ENCODE assay signal across 18 mouse cellular contexts in genomic region chr9:45620920-45621319, GRCm38 (mm10).
DNase-seq lines count a peak whose midpoint lies in the region; ATAC-seq lines count a peak whose summit lies in the region.
"Had no signal": no experiment of that assay in that cellular context is flagged by ENCODE, and none has a peak within 500 bp of the region (broad histone marks: within the 10 kb centered on the region; RNA-seq: fewer than 3 reads in every experiment).

No protein-coding gene starts in this region.

- H3K27me3 ChIP-seq in hindbrain, embryonic 13.5 days = no peaks in the 10 kb centered on the region
- no peaks in the 10 kb centered on the region for H3K27me3 ChIP-seq in hindbrain, embryonic 10.5 days (ENCODE audit: insufficient read depth, poor library complexity, severe bottlenecking)
- no peaks in the 10 kb centered on the region; the same call in 1 of the 2 replicates for H3K27me3 ChIP-seq in forebrain, embryonic 12.5 days
- H3K27me3 ChIP-seq in forebrain, embryonic 16.5 days (replicated peaks; ENCODE audit: control insufficient read depth, insufficient read depth, low read length) = no peaks in the 10 kb centered on the region
- H3K27me3 ChIP-seq in midbrain, embryonic 16.5 days (ENCODE audit: control insufficient read depth, insufficient read depth, low read depth, low read length) = no peaks in the 10 kb centered on the region
- H3K27me3 ChIP-seq in heart, embryonic 11.5 days (ENCODE audit: control insufficient read depth, insufficient read depth, low read length) = no peaks in the 10 kb centered on the region
- H3K27me3 ChIP-seq: limb, embryonic 12.5 days; liver, embryonic 12.5 days had no signal

- H3K9me3 ChIP-seq in hindbrain, embryonic 13.5 days = no peaks in the 10 kb centered on the region
- no peaks in the 10 kb centered on the region for H3K9me3 ChIP-seq in hindbrain, embryonic 10.5 days
- H3K9me3 ChIP-seq in forebrain, embryonic 12.5 days = no peaks in the 10 kb centered on the region
- no peaks in the 10 kb centered on the region for H3K9me3 ChIP-seq in forebrain, embryonic 16.5 days (ENCODE audit: control insufficient read depth, low read length)
- no peaks in the 10 kb centered on the region for H3K9me3 ChIP-seq in midbrain, embryonic 16.5 days (replicated peaks; ENCODE audit: control insufficient read depth, low read length, poor library complexity, severe bottlenecking)
- H3K9me3 ChIP-seq in heart, embryonic 11.5 days (replicated peaks; ENCODE audit: control insufficient read depth, low read length) = no peaks in the 10 kb centered on the region
- H3K9me3 ChIP-seq: heart, embryonic 13.5 days; limb, embryonic 12.5 days; liver, embryonic 12.5 days had no signal

- no peak overlapping the region for H3K4me3 ChIP-seq in hindbrain, embryonic 13.5 days
- H3K4me3 ChIP-seq in hindbrain, embryonic 10.5 days = no peak overlapping the region
- H3K4me3 ChIP-seq in forebrain, embryonic 12.5 days (replicated peaks) = no peak overlapping the region
- no peak overlapping the region for H3K4me3 ChIP-seq in forebrain, embryonic 16.5 days (replicated peaks; ENCODE audit: low read length)
- H3K4me3 ChIP-seq in midbrain, embryonic 16.5 days (ENCODE audit: low read depth, low read length) = no peak overlapping the region
- H3K4me3 ChIP-seq in heart, embryonic 11.5 days (ENCODE audit: low read depth, low read length) = no peak overlapping the region
- H3K4me3 ChIP-seq: gastrocnemius, adult 2 months; heart, embryonic 13.5 days; limb, embryonic 12.5 days; liver, embryonic 12.5 days; myocyte had no signal

- peak overlapping the region; percentile 82 for H3K27ac ChIP-seq in hindbrain, embryonic 13.5 days
- H3K27ac ChIP-seq in hindbrain, embryonic 10.5 days = no peak overlapping the region
- H3K27ac ChIP-seq in forebrain, embryonic 12.5 days = peak overlapping the region; percentile 57; the same call in 1 of the 2 replicates
- H3K27ac ChIP-seq in forebrain, embryonic 16.5 days (ENCODE audit: low read length) = peak overlapping the region; percentile 69
- H3K27ac ChIP-seq in midbrain, embryonic 16.5 days (ENCODE audit: low read length) = peak overlapping the region; percentile 48
- no peak overlapping the region for H3K27ac ChIP-seq in heart, embryonic 11.5 days (ENCODE audit: low read depth, low read length)
- H3K27ac ChIP-seq: gastrocnemius, adult 2 months; heart, embryonic 13.5 days; limb, embryonic 12.5 days; liver, embryonic 12.5 days had no signal

- no peaks in the 10 kb centered on the region for H3K36me3 ChIP-seq in hindbrain, embryonic 13.5 days
- H3K36me3 ChIP-seq in hindbrain, embryonic 10.5 days = no peaks in the 10 kb centered on the region
- H3K36me3 ChIP-seq in forebrain, embryonic 12.5 days (replicated peaks) = no peaks in the 10 kb centered on the region
- H3K36me3 ChIP-seq in forebrain, embryonic 16.5 days (ENCODE audit: control insufficient read depth, insufficient read depth) = no peaks in the 10 kb centered on the region
- no peaks in the 10 kb centered on the region for H3K36me3 ChIP-seq in midbrain, embryonic 16.5 days (ENCODE audit: control insufficient read depth, insufficient read depth, low read length)
- no peaks in the 10 kb centered on the region for H3K36me3 ChIP-seq in heart, embryonic 11.5 days (ENCODE audit: control insufficient read depth, insufficient read depth, low read length)
- H3K36me3 ChIP-seq: heart, embryonic 13.5 days; limb, embryonic 12.5 days; liver, embryonic 12.5 days had no signal

- ATAC-seq in hindbrain, embryonic 13.5 days (ENCODE audit: low FRiP score) = no peak
- ATAC-seq in forebrain, embryonic 12.5 days (ENCODE audit: low FRiP score) = no peak
- no peak for ATAC-seq in forebrain, embryonic 16.5 days
- ATAC-seq in midbrain, embryonic 16.5 days = no peak
- no peak for ATAC-seq in heart, embryonic 11.5 days (replicated peaks; ENCODE audit: insufficient number of reproducible peaks, low FRiP score, low TSS enrichment)
- ATAC-seq in erythroblast, adult 5-6 weeks (replicated peaks; ENCODE audit: low FRiP score, poor library complexity, severe bottlenecking) = no peak
- ATAC-seq: liver, embryonic 12.5 days had no signal

- peaks cover 65% of the 10 kb centered on the region for H3K4me1 ChIP-seq in hindbrain, embryonic 13.5 days (replicated peaks)
- H3K4me1 ChIP-seq in hindbrain, embryonic 10.5 days (replicated peaks) = peaks cover 20% of the 10 kb centered on the region
- H3K4me1 ChIP-seq in forebrain, embryonic 12.5 days = peaks cover 28% of the 10 kb centered on the region
- H3K4me1 ChIP-seq in forebrain, embryonic 16.5 days (replicated peaks; ENCODE audit: control insufficient read depth, insufficient read depth, low read length) = peaks cover 36% of the 10 kb centered on the region
- peaks cover 32% of the 10 kb centered on the region for H3K4me1 ChIP-seq in midbrain, embryonic 16.5 days (ENCODE audit: control insufficient read depth, insufficient read depth, low read length)
- H3K4me1 ChIP-seq in heart, embryonic 11.5 days (ENCODE audit: control insufficient read depth, insufficient read depth, low read length) = no peaks in the 10 kb centered on the region
- H3K4me1 ChIP-seq: heart, embryonic 13.5 days; limb, embryonic 12.5 days; liver, embryonic 12.5 days had no signal

- 85% methylated on average over 4 of the region's 4 CpGs for WGBS in hindbrain, embryonic 13.5 days
- 91% methylated on average over 4 of the region's 4 CpGs for WGBS in hindbrain, embryonic 10.5 days
- WGBS in forebrain, embryonic 12.5 days = 96% methylated on average over 4 of the region's 4 CpGs
- WGBS in forebrain, embryonic 16.5 days = 89% methylated on average over 4 of the region's 4 CpGs
- WGBS in midbrain, embryonic 16.5 days = 90% methylated on average over 4 of the region's 4 CpGs
- 89% methylated on average over 4 of the region's 4 CpGs for WGBS in heart, embryonic 11.5 days (ENCODE audit: insufficient replicate concordance)

- DNase-seq in hindbrain, embryonic 10.5 days (ENCODE audit: low spot score) = no peak
- DNase-seq in kidney, postnatal 25 days = no peak
- DNase-seq: B cell, adult 2 months; gastrocnemius, adult 2 months; kidney, adult 8-10 months; kidney, postnatal 36 days; lung, adult 2 months; thymus, postnatal 25 days had no signal

- H3K9ac ChIP-seq in hindbrain, embryonic 13.5 days = no peak overlapping the region
- H3K9ac ChIP-seq in forebrain, embryonic 12.5 days = no peak overlapping the region
- no peak overlapping the region for H3K9ac ChIP-seq in forebrain, embryonic 16.5 days (replicated peaks; ENCODE audit: low read depth, low read length)
- H3K9ac ChIP-seq in midbrain, embryonic 16.5 days (ENCODE audit: low read depth, low read length) = no peak overlapping the region
- H3K9ac ChIP-seq in heart, embryonic 11.5 days (ENCODE audit: low read depth, low read length) = no peak overlapping the region
- H3K9ac ChIP-seq: heart, embryonic 13.5 days; limb, embryonic 12.5 days; liver, embryonic 12.5 days had no signal

- H3K4me2 ChIP-seq in hindbrain, embryonic 13.5 days = no peak overlapping the region
- no peak overlapping the region for H3K4me2 ChIP-seq in forebrain, embryonic 12.5 days
- no peak overlapping the region for H3K4me2 ChIP-seq in forebrain, embryonic 16.5 days (ENCODE audit: low read length)
- H3K4me2 ChIP-seq in midbrain, embryonic 16.5 days (ENCODE audit: low read length) = no peak overlapping the region
- no peak overlapping the region for H3K4me2 ChIP-seq in heart, embryonic 11.5 days
- H3K4me2 ChIP-seq: heart, embryonic 13.5 days; limb, embryonic 12.5 days; liver, embryonic 12.5 days had no signal

Comparison
In these comparisons a context has a peak if more than half of its experiments do, and no peak if none do; other contexts are left out.
1. H3K27ac ChIP-seq: peak in hindbrain, embryonic 13.5 days (single experiment), forebrain, embryonic 12.5 days (single experiment), forebrain, embryonic 16.5 days (single experiment) and midbrain, embryonic 16.5 days (single experiment); none in hindbrain, embryonic 10.5 days (single experiment) and heart, embryonic 11.5 days (single experiment).